Mouse (Mus musculus): ENCODE data around the gene Rnf126.

DNA sequence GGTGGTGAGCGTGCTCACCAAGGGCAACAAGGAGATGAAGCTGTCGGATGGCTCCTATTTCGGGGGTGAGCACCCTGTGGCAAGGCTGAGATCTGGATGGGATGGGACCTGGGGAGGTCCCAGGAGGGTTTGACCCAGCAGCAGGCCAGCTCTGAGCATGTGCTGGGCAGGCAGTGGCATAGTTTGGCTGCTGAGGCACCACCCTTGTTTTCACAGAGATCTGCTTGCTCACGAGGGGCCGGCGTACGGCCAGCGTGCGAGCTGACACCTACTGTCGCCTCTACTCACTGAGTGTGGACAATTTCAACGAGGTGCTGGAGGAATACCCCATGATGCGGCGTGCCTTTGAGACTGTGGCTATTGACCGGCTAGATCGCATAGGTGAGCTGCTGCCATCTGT lies 32.9 kb downstream of the Rnf126 start:
- TF ChIP-seq CTCF (IDR thresholded peaks at IDR 0.05; ENCODE audit: extremely low read depth, insufficient read depth, insufficient read length, insufficient replicate concordance): no peak
- TF ChIP-seq POLR2A (IDR thresholded peaks at IDR 0.05; ENCODE audit: low read depth, low read length): no peak

Data from spleen, adult 2 months (tissue).